Mouse (Mus musculus): Measurements from ENCODE around the gene Ank3.

GRCm38 (mm10) chr10:69571422-69571821 lies 172.8 kb downstream of the Ank3 start:
- TF ChIP-seq CTCF (IDR thresholded peaks at IDR 0.05; ENCODE audit: low read depth) (no peak), EP300 (IDR thresholded peaks at IDR 0.05; ENCODE audit: low read depth) (no peak)

Data from liver, postnatal 0 days (tissue).